Mouse (Mus musculus) hematopoietic multipotent progenitor cell, adult 10-12 weeks (in vitro differentiated cells): ENCODE results near the gene Slc5a5. TPM values are rescaled to one million over a fixed set of nuclear protein-coding genes. Genes with fewer than 3 reads are reported as not detected.

Source experiments
- polyA plus RNA-seq: library from polyadenylated mRNA; stranded (reverse); fragments of >175 nt; gene quantifications from 2 replicates; pipeline ENCODE4 v1.2.3, GENCODE M21; 2012; ENCODE audit warnings: low replicate concordance

Slc5a5 gene
- polyA plus RNA-seq = 0.16 and 0.54 TPM in 2 replicates

DNA sequence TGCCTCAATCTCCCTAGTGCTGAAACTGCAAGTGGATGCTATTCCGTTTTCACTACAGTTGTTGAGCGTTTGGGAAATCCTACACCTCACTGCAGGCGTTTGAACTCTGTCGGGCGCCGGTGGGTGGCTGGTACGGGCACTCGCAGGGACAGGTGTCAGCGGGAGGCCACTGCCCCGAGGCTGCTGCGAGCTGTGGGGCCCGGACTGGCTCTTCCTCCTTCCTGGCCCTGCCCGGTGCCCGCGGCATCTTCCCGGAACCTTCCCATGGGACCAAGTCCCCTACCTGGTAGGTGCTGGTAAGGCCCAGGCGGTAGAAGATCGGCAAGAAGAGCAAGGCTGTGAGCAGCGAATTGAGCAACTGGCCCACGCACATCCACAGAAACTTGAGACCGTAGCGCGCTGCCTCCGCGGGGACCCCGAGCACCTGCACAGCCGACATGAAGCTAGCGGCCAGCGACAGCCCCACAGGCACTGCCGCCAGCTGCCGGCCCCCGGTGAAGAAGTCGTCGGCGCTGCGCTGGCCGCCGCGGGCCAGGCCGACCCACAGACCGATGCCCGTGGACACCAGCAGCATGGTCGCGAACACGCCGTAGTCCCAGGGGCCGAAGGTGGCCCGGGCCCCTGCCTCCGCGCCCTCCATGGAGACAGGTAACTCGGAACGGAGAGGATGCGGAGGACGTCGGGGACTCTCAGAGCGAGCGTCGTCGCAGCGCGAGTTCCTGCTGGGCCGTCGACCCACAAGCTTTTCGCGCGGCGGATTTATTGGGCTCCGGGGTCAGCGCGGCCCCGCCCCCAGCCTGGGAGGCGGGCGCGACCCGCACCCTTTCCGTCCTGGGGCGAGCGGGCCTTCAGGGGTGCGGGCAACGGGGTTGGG lies at the start of gene Slc5a5:
Gene Slc5a5 (minus strand): TSS at position 736 of the 874 bp plus-strand sequence.

DNA sequence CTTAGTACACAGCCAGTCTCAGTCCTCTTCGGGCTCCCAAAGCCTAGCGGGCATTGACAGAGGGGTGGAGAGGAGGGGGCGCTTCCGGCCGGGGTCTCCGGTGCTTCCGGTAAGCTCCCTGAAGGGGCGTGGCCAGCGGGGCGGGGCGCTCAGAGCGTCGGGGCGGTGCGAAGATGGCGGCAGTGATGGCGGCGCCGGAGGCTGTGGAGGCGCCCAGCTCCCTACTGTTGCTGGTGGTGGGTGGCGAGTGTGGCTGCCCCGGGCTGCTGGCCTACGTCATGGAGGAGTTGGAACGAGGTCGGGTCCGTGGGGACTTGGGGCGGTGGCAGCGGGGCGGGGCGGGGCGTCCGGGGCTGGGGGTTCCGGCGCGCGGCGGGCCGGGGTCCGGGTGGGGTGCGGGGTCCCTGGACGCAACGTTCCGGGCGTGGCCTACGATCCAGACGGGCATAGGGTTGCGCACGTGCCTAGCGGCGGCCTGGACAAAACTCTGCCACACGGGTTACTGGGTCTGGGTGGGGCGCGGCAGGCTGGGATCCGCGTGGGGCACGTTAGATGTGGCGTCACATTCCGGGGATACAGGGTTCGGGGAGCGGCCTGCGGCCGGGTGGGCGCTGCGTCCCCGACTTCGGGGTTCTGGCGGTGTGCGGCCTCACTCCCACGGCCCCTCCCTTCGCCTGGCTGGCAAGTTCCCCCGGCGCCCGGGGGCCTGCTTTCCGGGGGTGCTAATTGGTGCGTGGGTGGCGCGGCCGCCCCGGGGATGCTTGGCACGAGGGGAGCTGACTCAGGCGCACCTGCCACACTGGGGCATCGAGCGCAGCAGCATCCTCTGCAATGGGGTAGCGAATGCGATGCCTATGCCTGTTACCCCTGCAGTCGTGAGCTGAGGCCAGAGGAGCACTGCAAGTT lies 13.5 kb upstream of the Slc5a5 start, which contains the start of gene Map1s:
Gene Map1s (plus strand): TSS at position 102 of the 906 bp plus-strand sequence.

DNA sequence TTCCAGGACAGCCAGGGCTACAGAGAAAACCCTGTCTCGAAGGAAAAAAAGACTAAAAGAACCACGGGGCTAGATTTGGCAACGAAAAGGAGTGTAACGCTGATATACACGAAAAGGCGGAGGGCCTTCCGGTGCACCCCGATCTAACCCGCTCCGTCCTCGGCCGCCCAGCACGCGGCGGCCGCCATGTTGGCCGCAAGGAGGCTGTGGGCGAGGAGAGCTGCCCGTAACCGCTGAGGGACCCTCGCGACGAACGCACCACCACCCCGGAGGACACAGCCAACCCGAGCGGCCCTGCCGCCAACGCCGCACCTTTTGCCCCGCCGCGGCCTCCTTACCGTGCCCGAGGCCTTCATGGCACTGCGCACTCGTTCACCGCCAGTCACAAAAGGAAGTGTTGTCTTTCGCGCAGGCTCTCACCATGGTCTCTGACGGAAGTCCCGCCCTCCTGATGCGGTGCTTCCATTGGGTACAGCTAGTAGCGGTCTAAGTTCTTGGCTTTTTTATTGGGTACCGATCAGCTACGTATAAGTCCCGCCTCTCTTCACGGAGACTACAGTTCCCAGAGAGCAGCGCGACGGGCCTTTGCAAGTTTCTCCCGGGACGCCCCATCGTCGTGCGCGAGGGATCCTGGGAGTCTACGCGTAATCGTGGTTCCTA lies 4.6 kb upstream of the Slc5a5 start, which contains the start of gene Rpl18a:
Gene Rpl18a (minus strand): TSS at position 392 of the 660 bp plus-strand sequence.

DNA sequence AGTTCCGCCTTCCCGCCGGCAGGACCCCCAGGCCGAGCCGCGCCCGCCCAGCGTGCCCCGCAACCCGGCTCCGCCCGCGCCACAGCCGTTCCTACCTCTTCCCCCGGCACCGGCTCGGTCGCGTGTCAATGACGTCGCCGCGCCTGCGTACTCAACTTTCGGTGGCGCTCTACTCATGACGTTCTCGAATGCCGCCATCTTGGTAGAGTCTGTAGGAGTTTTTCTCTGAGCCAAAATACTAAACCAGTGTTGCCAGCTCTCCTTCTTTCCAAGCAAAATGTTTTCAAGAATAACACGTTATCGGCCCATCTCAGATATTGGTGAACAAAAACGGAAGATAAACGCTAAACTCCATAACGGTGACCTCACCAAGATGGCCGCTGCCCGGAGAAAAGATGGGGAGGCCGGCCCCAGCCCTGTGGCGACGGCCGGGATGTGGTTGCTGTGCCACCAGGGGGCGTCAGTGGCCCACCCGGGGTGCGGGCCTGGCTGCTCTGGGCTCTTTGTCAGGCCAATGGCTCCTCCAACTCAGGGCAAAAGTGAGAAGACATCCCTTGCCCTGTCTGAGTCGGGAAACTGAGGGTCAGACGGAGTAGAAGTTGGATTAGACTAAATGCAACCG lies 19.1 kb downstream of the Slc5a5 start, which contains the start of gene Ccdc124:
Gene Ccdc124 (minus strand): TSS at position 572 of the 622 bp plus-strand sequence.

DNA sequence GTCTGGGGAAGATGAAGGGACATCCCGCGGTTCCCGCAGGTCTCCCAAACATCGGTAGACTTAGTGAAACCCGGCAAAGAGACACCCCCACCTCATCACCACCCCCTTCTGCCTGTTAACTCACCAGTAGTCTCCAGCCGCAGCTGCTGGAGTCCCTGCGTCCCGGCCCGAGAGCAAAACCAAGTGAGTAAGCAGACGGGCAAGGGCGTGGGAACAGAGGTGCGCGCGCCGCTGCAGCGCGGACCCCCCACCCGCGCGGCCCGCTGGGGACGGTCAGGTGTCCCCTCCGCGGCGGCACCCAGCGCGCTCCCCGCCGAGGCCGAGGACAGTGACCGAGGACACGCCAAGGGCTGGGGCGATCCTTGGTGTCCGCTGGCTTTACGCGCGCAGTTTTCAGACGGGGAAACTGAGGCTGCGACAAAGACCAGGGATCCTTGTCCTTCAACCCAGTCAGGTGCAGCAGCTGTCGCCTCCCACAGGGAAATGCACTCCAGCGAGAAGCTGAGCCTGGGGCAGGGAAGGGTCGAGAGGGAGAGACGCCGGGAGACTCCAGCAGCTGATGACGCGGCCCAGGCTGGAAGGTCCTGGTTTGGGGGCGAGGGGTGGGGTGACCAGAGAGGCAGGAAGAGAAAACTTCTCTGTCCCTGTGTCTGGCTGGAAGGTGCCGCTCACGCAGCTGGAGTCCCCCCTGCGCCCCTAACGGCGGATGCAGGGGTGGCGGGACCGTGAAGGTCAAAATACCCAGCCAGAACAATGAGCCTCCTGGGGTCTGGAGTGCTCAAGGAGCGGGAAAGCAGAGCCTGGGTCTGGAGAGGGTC lies 29.5 kb downstream of the Slc5a5 start, which contains the start of gene Kcnn1:
Gene Kcnn1 (minus strand): TSS at position 435 of the 818 bp plus-strand sequence.

GRCm38 (mm10) chr8:70839408-70840351 lies 52.9 kb downstream of the Slc5a5 start, which contains the start of gene Arrdc2:
Gene Arrdc2, minus strand, starts transcription at chr8:70839720.

Other genes starting within 250 kb of the Slc5a5 start
- 3.4 and 3.7 TPM in 2 replicates for gene Pgpep1, start 232.4 kb downstream of the Slc5a5 start, polyA plus RNA-seq
- gene Lsm4, start 219.5 kb downstream of the Slc5a5 start, polyA plus RNA-seq = 257 and 405 TPM in 2 replicates
- gene Jund, start 193.8 kb downstream of the Slc5a5 start, polyA plus RNA-seq = 801 and 2,923 TPM in 2 replicates
- 0.03 TPM in 1 of 2 replicates, not detected in the other for gene Iqcn, start 189.3 kb downstream of the Slc5a5 start, polyA plus RNA-seq
- gene Gm3336, start 174.2 kb downstream of the Slc5a5 start, polyA plus RNA-seq = 0.20 TPM in 1 of 2 replicates, not detected in the other
- gene Pde4c, start 169.0 kb downstream of the Slc5a5 start, polyA plus RNA-seq = 8.2 and 8.4 TPM in 2 replicates
- gene Rab3a, start 138.1 kb downstream of the Slc5a5 start, polyA plus RNA-seq = 23.3 and 50.9 TPM in 2 replicates
- 67.8 and 94.2 TPM in 2 replicates for gene Mpv17l2, start 131.8 kb downstream of the Slc5a5 start, polyA plus RNA-seq
- 55.0 and 106 TPM in 2 replicates for gene Pik3r2, start 116.0 kb downstream of the Slc5a5 start, polyA plus RNA-seq
- gene Mast3, start 87.7 kb downstream of the Slc5a5 start, polyA plus RNA-seq = 424 and 1,050 TPM in 2 replicates
- 4.7 and 10.2 TPM in 2 replicates for gene Il12rb1, start 84.3 kb downstream of the Slc5a5 start, polyA plus RNA-seq
- gene Arrdc2, start 53.0 kb downstream of the Slc5a5 start, polyA plus RNA-seq = 68.9 and 169 TPM in 2 replicates
- gene Kcnn1, start 29.5 kb downstream of the Slc5a5 start, polyA plus RNA-seq = 0.33 and 0.61 TPM in 2 replicates
- gene Ccdc124, start 18.8 kb downstream of the Slc5a5 start, polyA plus RNA-seq = 116 and 130 TPM in 2 replicates
- 1,142 and 8,485 TPM in 2 replicates for gene Rpl18a, start 4.7 kb upstream of the Slc5a5 start, polyA plus RNA-seq
- gene Map1s, start 13.2 kb upstream of the Slc5a5 start, polyA plus RNA-seq = 86.1 and 126 TPM in 2 replicates